Mouse (Mus musculus) inflammation-experienced regulatory T-cells, adult 16 weeks (primary cell): ENCODE measurements around the gene Fahd1. TPM values are rescaled to one million over a fixed set of nuclear protein-coding genes. Genes with fewer than 3 reads are reported as not detected.

ENCODE experiments used
- polyA plus RNA-seq: library from polyadenylated mRNA; unstranded; fragments of 100-300 nt; shearing (Covaris generic); gene quantifications from one replicate; pipeline ENCODE4 v1.2.1, GENCODE M21; 2017

Fahd1 gene
- 3.7 TPM for polyA plus RNA-seq

DNA sequence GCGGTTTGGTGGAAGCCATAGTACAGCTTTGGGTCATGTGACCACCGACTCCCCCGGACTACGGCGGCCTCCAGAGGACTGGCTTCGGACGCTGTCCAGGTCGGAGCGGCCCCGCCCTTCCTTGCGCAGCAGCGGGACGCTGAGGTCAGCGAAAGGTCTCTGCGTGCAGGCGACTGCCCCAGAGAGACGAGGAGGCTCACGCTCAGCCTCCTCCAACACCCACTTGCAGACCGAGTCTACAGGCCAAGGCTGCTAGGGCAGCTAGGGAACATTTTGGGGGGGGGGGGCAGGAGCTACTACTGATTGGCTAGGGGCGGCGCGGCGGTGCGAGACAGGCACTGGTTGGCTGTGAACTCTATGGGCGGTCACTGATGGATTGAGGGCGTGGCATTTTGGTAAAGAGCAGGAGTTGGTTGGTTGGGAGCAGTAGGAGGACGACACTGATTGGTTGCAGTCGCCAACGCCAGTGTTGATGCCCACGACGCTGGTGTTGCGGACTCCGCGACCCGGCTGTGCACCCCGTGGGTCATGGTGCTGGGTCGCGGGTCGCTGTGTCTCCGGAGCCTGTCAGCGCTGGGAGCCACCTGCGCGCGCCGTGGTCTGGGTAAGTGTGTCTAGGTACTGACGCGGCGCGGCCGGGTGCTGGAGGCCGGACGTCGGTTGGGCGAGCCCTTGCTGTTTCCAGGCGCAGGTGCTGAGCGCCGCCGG, at the start of gene Fahd1:
TSS of gene Fahd1 (minus strand) at position 300 of the 708 bp plus-strand sequence.

GRCm38 (mm10) chr17:24896241-24896992, 46.3 kb upstream of the Fahd1 start, which contains the start of gene Nme3:
TSS of gene Nme3 (plus strand) at chr17:24896500.

GRCm38 (mm10) chr17:24894995-24895547, 44.9 kb upstream of the Fahd1 start, which contains the start of the genes Eme2 and Mrps34:
TSS of gene Eme2 (minus strand) at chr17:24895087.
TSS of gene Mrps34 (plus strand) at chr17:24895116.

DNA sequence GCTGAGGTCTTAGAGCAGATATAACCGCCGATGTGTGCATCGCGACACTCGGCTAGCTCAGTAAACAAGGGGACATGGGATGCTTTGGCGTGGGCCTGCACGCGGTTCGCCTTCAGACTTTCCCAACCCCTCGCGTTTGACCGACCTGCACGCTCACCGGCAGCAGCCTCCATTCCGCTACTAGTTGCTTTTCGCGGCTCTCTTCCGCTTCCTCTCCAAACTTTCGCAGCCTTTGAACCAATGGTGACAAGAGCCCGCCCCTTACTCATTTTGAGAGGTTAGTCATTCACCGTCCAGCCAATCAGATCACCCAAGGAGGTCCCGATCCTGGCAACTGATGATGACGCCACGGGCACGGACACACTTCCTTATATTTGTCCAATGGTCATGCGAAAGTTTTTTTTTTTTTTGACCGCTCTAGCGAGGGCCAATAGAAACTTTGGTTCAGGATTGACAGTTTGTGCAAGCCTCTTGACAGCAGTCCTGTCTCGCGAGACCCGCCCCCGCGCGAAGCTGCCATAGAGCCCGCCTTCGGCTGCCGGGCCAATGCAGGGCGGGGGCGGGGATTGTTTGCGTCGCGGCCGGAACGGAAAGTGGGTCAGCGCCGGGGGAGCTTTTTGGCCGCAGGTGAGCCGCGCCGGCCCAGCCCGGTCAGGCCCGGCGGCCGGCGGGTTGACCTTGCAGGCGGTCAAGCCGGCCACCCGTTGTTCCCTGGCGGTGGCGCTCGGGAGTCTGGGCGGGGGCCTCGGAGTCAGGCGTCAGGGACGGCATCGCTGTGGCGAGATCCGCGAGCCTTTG, 36.2 kb upstream of the Fahd1 start, which contains the start of the genes Nubp2 and Spsb3:
TSS of gene Nubp2 (minus strand) at position 216 of the 798 bp plus-strand sequence.
TSS of gene Spsb3 (plus strand) at position 510 of the 798 bp plus-strand sequence.

DNA sequence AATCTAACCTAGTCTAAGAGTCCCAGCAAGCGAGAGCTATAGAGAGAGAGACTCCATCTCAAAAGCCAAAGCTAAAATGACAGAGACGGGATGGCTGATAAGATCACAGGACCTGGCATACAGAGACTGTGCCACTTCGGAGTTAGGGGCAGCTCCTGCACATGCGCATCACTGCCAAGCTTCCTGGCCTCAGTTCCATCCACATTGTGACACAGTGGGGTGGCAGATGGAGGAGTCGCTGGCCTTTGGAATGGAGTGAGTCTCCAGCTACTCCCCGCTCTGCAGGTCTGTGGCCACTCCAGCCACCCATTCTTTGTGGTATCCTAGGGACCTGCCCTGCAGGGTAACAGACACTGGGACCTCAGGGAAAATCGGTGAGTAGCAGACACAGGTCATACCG, 15.6 kb upstream of the Fahd1 start, which contains the start of gene Igfals:
TSS of gene Igfals (plus strand) at position 222 of the 400 bp plus-strand sequence.

GRCm38 (mm10) chr17:24839842-24840241, 10.3 kb downstream of the Fahd1 start, which contains the start of gene Hagh:
TSS of gene Hagh (plus strand) at chr17:24840143.

DNA sequence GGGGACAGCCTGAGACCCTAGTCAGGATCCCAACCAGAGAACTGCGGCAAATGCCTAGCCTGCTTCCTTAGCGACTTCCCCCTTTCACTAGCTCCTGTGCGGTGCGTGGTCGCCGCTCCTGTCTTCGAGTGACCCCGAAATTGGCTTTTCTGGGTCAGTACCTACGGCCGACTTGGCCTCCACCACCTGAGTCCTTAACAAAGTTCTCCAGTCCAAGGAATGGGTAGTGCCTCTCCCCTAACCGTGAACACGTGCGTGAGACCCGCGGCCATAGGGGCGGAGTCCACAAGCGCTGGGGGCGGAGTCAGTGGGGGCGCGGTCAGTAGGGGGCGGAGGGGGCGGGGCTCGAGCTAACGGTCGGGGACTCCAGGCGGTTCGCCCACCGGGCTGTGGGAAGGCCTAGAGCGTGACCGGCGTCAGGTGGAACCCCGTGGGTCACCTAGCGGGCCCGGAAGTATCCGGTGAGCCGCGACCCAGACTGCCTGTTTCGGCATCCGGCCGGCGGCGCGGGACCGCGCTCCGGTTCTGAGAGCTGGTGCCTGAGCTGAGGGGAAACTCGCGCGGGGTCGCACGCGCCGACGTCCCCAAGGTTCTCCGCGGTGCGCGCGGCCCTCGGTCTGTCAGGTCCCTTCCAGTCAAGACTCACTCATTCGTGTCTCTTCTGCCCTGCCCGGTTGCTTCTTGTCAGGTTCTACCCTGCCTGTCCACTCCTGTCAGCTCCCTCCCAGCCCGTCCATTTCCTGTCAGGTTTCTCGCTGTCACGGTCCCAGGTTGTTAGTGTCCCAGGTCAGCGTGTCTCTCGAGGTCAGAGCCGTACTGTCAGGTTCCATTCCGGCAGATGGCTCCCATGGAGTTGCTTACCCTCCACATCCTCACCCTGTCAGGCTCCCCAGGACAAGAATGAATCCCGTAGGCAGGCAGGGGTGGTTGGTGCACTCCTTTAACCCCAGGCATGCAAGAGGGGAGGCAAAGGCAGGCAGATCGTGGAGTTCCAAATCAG, 45.9 kb downstream of the Fahd1 start, which contains the start of gene Meiob:
TSS of gene Meiob (plus strand) at position 338 of the 1,000 bp plus-strand sequence.

Other genes starting within 250 kb of the Fahd1 start
- gene Tsc2, start 217.7 kb downstream of the Fahd1 start, polyA plus RNA-seq: 55.0 TPM
- 7.6 TPM for gene Nthl1, start 217.7 kb downstream of the Fahd1 start, polyA plus RNA-seq
- gene Slc9a3r2, start 200.0 kb downstream of the Fahd1 start, polyA plus RNA-seq: not detected
- gene Npw, start 191.9 kb downstream of the Fahd1 start, polyA plus RNA-seq: not detected
- 3.2 TPM for gene Zfp598, start 180.7 kb downstream of the Fahd1 start, polyA plus RNA-seq
- gene Syngr3, start 160.4 kb downstream of the Fahd1 start, polyA plus RNA-seq: 0.68 TPM
- gene Gfer, start 154.2 kb downstream of the Fahd1 start, polyA plus RNA-seq: 12.2 TPM
- gene Noxo1, start 154.1 kb downstream of the Fahd1 start, polyA plus RNA-seq: 3.8 TPM
- gene Tbl3, start 142.7 kb downstream of the Fahd1 start, polyA plus RNA-seq: 67.3 TPM
- gene Rnf151, start 132.3 kb downstream of the Fahd1 start, polyA plus RNA-seq: not detected
- gene Rps2, start 132.2 kb downstream of the Fahd1 start, polyA plus RNA-seq: 723 TPM
- 245 TPM for gene Ndufb10, start 125.9 kb downstream of the Fahd1 start, polyA plus RNA-seq
- gene Rpl3l, start 122.5 kb downstream of the Fahd1 start, polyA plus RNA-seq: not detected
- gene Msrb1, start 113.7 kb downstream of the Fahd1 start, polyA plus RNA-seq: 12.1 TPM
- gene Hs3st6, start 97.4 kb downstream of the Fahd1 start, polyA plus RNA-seq: not detected
- gene Meiob, start 46.1 kb downstream of the Fahd1 start, polyA plus RNA-seq: not detected
- gene Hagh, start 10.2 kb downstream of the Fahd1 start, polyA plus RNA-seq: 43.8 TPM
- gene Igfals, start 15.6 kb upstream of the Fahd1 start, polyA plus RNA-seq: not detected
- 118 TPM for gene Nubp2, start 36.0 kb upstream of the Fahd1 start, polyA plus RNA-seq
- gene Spsb3, start 36.3 kb upstream of the Fahd1 start, polyA plus RNA-seq: 64.4 TPM
- gene Eme2, start 44.7 kb upstream of the Fahd1 start, polyA plus RNA-seq: 62.4 TPM
- gene Mrps34, start 44.8 kb upstream of the Fahd1 start, polyA plus RNA-seq: 54.0 TPM
- gene Nme3, start 46.1 kb upstream of the Fahd1 start, polyA plus RNA-seq: 69.0 TPM
- gene Mapk8ip3, start 86.6 kb upstream of the Fahd1 start, polyA plus RNA-seq: 67.7 TPM
- gene Jpt2, start 110.3 kb upstream of the Fahd1 start, polyA plus RNA-seq: 37.8 TPM
- 5.3 TPM for gene Cramp1l, start 165.4 kb upstream of the Fahd1 start, polyA plus RNA-seq
- 33.4 TPM for gene Ift140, start 165.7 kb upstream of the Fahd1 start, polyA plus RNA-seq
- 1.5 TPM for gene Tmem204, start 233.2 kb upstream of the Fahd1 start, polyA plus RNA-seq